Mouse (Mus musculus): ENCODE data around the gene Epha5. TPM values are rescaled to one million over a fixed set of nuclear protein-coding genes. Genes with fewer than 3 reads are reported as not detected.

Gene Epha5
- total RNA-seq, 2 experiments from 2014 or later: not detected

DNA sequence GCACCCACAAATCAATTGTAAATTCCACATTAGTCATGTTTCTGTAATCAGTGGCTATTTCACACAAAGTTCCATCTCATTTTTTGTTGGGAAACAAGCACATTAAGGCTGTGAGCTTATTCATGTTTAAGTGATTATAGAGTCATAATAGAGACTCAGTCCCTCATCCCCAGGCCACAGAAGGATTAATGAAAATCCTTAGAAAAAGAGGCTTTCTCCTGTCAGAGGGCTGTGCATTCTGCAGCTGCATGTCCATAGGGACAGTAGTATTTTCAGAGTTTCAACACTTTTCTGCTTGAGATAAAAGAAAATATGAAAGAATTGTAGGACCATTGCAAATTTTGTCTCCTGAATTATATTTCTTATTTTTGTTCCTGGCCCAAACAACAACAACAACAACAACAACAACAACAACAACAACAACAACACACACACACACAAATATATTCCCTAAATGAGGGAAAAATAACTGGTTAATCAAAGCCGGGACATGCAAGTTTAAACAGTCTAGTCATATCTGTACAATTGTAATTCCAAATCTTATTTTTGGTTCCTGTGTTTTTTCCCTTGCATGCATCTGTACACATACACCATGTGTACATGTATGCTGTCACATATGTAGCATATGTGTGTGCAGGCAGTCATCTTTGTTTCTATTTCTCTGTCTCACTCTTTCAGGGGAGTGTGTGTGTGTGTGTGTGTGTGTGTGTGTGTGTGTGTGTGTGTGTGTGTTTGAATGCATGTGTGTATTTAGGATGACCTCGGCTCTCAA, 70.3 kb downstream of the Epha5 start:
- DNase-seq: no peak
- Histone ChIP-seq H3K27ac (no peak overlapping the region), H3K4me3 (no peak overlapping the region)
- TF ChIP-seq CTCF (IDR thresholded peaks at IDR 0.05): no peak
- intact Hi-C loops (cut with DNase I): no loop called here

DNA sequence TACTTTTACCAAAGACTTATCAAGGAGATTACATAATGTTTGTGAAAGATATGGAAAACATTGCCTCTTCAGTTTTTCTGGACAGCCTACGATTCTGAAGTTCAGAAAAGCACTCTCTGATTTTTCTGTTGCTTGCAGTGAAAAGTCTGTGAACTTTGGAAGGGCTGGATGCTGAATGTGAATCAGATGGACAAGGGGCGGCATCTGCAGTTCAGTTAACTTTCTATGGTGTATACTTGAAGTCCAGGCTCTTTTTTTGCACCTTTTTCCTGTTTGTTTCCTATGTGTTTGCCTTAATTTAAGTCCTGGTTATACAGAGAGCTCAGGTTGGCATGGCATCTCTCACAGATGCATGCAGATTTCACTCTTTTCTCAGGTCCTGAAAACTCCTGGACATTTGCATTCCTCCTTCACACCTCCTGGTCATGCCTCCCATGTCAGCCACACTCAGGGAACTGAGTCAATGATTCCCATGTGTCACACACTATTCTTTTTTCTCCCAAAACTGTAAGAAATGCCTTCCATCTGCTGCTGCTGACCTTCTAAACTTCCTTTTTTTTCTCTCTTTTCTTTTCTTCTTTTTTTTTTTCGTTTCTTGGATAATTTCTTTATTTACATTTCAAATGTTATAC, 81.2 kb downstream of the Epha5 start:
- intact Hi-C loops (cut with DNase I): no loop called here
- no peak for DNase-seq
- TF ChIP-seq CTCF (IDR thresholded peaks at IDR 0.05): no peak

DNA sequence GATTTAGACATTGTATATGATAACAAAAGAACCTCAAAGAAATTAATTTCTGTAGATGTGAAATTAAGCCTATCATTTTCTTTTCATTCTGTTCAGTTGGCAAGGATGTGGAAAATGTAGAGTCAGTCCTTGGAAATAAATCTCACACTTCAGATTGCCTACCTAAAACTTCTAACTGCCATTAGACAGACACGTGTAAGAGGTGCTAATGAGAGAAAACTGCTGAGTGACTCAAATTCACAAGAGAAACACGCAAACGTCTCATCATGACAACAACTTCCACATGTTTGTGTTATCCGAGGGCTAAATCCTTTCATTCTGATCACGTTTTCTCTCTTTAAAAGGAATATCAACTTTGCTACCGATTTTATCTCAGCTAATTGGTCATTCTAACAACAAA, 82.7 kb downstream of the Epha5 start:
- no peak overlapping the region for H3K4me3 ChIP-seq
- intact Hi-C loops (cut with DNase I): no loop called here

More for the DNA sequence above, 81.2 kb downstream of the Epha5 start:
- H3K4me3 ChIP-seq: no peak overlapping the region
- H3K27ac ChIP-seq: no peak overlapping the region

DNA sequence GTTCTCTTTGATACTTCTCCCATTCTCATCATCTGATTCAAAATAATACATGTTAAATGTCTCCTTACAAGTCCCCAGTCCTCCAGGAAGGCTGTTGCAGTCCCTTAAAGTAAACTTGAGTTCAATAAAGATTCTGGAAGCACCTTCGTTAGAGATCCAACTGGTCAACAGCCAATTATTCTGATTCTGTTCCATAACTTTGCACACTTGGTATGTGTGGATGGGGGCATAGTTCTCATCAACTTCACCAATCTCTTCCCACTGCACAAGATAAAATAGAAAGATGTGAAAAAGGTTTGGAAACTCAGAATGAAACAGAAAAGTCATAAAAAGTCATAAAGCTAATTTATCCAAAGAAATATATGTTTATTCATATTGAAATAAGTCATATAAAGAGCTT, 85.6 kb downstream of the Epha5 start:
- TF ChIP-seq CTCF (IDR thresholded peaks at IDR 0.05): no peak
- intact Hi-C loops (cut with DNase I): no loop called here
- H3K27ac ChIP-seq: no peak overlapping the region
- no peak for DNase-seq
- no peak overlapping the region for H3K4me3 ChIP-seq

More for the DNA sequence above, 82.7 kb downstream of the Epha5 start:
- no peak overlapping the region for H3K27ac ChIP-seq
- no peak for DNase-seq
- no peak for TF ChIP-seq CTCF (IDR thresholded peaks at IDR 0.05)

DNA sequence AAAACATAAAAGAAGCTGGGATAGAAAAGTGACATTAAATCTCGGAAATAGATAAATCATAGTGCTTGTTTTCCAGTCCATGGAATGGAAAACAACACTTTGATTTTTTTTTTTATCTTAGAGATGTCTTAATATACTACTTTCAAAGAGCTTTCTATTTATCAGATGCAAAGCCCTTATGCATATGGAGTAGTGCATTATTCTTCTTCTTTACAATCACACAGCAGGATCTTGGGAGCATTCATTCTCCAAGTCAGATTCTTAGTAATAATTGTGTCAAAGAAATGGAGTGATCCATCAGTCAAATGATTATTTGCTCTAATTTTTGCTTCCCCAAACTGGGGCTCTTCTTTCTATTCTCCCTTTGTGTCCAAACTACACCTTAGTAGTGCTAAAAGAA, 96.6 kb downstream of the Epha5 start:
- TF ChIP-seq CTCF (IDR thresholded peaks at IDR 0.05): no peak
- H3K4me3 ChIP-seq: no peak overlapping the region
- intact Hi-C loops (cut with DNase I): no loop called here
- no peak overlapping the region for H3K27ac ChIP-seq
- DNase-seq: no peak

DNA sequence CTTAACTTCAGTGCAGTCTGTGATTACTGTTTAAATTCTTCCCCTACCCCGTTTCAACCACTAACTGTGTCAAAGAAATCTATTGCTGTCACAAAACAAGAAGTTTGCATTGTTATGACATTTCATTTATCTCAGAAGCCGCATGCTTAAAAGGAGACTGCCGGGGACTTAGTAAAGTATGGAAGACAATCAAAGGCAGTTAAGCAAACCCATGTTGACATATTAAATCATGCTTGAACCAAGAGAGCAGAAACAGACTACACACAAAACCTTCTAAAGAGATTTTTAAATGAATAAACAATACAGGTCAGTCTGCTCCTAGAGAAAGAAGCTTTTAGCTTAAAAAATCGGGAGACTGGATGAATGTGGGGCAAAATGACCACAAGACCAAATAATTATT, 97.0 kb downstream of the Epha5 start:
- intact Hi-C loops (cut with DNase I): no loop called here

GRCm38 (mm10) chr5:84318814-84319340, 98.3 kb downstream of the Epha5 start:
- TF ChIP-seq CTCF (IDR thresholded peaks at IDR 0.05): no peak
- H3K4me3 ChIP-seq: no peak overlapping the region
- DNase-seq: no peak
- H3K27ac ChIP-seq: no peak overlapping the region
- intact Hi-C loops (cut with DNase I): no loop called here

More for the DNA sequence above, 97.0 kb downstream of the Epha5 start:
- Histone ChIP-seq H3K27ac (no peak overlapping the region), H3K4me3 (no peak overlapping the region)
- DNase-seq: no peak
- TF ChIP-seq CTCF (IDR thresholded peaks at IDR 0.05): no peak

GRCm38 (mm10) chr5:84317839-84318238, 99.3 kb downstream of the Epha5 start:
- intact Hi-C loops (cut with DNase I): no loop called here

GRCm38 (mm10) chr5:84313619-84314018, 103.6 kb downstream of the Epha5 start:
- TF ChIP-seq CTCF (IDR thresholded peaks at IDR 0.05): no peak
- Histone ChIP-seq H3K4me3 (no peak overlapping the region), H3K27ac (no peak overlapping the region)
- DNase-seq: no peak
- intact Hi-C loops (cut with DNase I): no loop called here

More at GRCm38 (mm10) chr5:84317839-84318238, 99.3 kb downstream of the Epha5 start:
- Histone ChIP-seq H3K27ac (no peak overlapping the region), H3K4me3 (no peak overlapping the region)
- DNase-seq: no peak
- TF ChIP-seq CTCF (IDR thresholded peaks at IDR 0.05): no peak

GRCm38 (mm10) chr5:84298878-84299736, 118.1 kb downstream of the Epha5 start:
- intact Hi-C loops (cut with DNase I): no loop called here
- DNase-seq: no peak
- no peak overlapping the region for H3K27ac ChIP-seq
- no peak for TF ChIP-seq CTCF (IDR thresholded peaks at IDR 0.05)
- H3K4me3 ChIP-seq: no peak overlapping the region

DNA sequence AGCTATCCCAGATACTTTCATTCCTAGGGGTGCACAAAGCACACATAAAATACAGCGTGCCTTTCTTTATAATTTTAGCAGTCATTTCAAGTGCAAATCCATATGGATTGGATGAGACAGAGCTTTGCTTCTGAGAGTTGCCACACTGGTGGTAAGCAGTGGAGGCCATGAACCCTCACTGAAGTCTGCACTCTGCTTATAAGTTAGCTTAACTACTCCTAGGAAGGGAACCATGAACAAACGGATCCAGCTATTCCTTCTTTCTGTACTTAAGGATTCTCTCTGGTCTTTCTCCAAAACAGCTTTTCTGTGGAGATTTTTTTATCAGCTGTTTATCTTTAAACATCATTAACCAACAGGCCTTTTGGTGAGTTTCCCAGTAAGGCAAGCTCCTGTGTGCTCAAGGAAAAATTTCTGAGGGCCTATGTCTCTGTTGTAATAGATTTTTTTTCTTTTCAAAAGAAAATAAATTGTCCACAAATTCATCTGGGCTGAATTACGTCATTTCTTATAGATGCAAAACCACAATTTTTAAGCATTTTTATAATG, 127.7 kb downstream of the Epha5 start:
- no peak for DNase-seq
- no peak overlapping the region for H3K27ac ChIP-seq
- intact Hi-C loops (cut with DNase I): no loop called here
- H3K4me3 ChIP-seq: no peak overlapping the region
- no peak for TF ChIP-seq CTCF (IDR thresholded peaks at IDR 0.05)

DNA sequence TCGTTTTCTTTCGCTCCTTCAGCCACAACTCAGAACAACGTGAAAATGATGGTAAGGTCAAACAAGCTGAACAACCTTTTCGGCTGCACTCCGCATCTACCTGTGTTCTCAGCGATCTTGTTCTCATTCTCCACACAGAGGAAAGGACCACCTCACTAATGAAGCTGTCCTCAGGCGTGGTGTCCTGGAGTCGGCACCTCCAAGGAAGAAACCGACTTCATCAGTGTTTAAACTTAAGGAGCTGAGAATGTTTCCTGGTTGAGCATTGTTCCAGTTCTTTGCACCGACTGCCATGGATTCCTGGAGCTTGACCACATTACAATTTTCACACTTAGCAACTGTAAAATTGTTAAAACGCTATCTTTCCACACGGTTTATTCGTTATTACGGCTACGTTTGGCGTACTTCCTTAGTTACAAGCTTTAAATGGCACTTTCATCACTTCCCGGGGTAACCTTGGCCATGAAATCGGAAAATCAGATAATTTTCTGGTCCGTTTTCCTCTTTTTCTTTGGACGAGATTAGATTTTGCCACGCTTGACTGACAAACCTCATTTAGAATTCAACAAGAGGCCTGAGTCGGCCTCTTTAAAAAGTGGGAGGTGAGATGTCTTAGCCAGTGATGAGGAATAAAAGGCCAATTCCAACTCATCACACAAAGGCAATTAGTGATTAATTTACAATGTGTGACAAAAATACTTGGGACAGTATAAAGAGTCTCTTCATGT, 135.7 kb downstream of the Epha5 start:
- Histone ChIP-seq H3K4me3 (no peak overlapping the region), H3K27ac (no peak overlapping the region)
- TF ChIP-seq CTCF (IDR thresholded peaks at IDR 0.05): no peak
- intact Hi-C loops (cut with DNase I): no loop called here
- DNase-seq: no peak
